8 mouse cellular contexts compared by ENCODE assay signal in the genomic region with DNA sequence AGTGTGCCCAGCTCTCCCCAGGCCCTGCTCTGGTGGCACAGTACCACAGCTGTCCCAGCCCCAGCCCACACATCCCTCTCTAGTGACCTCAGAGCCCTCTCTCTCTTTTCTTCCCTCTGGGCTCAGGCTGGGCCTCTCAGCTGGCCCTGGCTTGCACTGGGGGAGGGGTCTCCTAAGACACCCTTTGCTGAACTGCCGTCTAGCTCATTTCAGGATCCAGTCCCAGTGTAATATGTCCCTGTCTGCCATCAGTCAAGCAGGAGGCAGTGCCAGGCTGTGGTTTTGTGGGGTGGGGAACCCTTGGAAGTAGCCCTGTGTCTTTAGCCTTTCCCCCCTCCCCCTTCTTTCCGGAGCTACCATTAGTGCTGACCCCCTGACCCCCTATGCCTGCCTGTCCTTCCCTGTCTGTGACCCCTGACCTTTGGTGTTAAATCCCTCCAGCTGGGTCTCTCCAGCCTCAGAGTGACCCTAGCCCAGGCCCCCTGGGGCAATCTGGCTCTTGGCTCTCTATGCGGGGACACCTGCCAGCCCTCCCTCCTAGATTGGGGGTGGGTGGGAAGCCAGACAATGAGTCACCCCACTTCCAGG. TPM values are rescaled to one million over a fixed set of nuclear protein-coding genes. Genes with fewer than 3 reads are reported as not detected.
A peak's percentile ranks its signal among the peaks of the same experiment; 100 is the strongest.
DNase-seq lines count a peak whose midpoint lies in the region; ATAC-seq lines count a peak whose summit lies in the region.

No protein-coding gene starts in this region.

- no peaks in the 10 kb centered on the region for H3K27me3 ChIP-seq in kidney, embryonic 14.5 days (ENCODE audit: control insufficient read depth, insufficient read depth, low read length)
- no peaks in the 10 kb centered on the region for H3K27me3 ChIP-seq in embryonic facial prominence, embryonic 14.5 days (replicated peaks; ENCODE audit: control insufficient read depth, insufficient read depth, low read length)
- H3K27me3 ChIP-seq in neural tube, embryonic 14.5 days (ENCODE audit: control insufficient read depth, insufficient read depth, low read length), result no peaks in the 10 kb centered on the region

- H3K4me2 ChIP-seq in kidney, embryonic 14.5 days (replicated peaks; ENCODE audit: low read depth, low read length), result peak overlapping the region; percentile 95
- H3K4me2 ChIP-seq in embryonic facial prominence, embryonic 14.5 days (ENCODE audit: low read depth, low read length), result peak overlapping the region; percentile 96
- peak overlapping the region; percentile 92 for H3K4me2 ChIP-seq in neural tube, embryonic 14.5 days (ENCODE audit: low read depth, low read length)

- peaks cover 3% of the 10 kb centered on the region; the same call in 1 of the 2 replicates for H3K36me3 ChIP-seq in kidney, embryonic 14.5 days (ENCODE audit: control insufficient read depth, insufficient read depth, low read length)
- peaks cover 6% of the 10 kb centered on the region; the same call in 1 of the 2 replicates for H3K36me3 ChIP-seq in embryonic facial prominence, embryonic 14.5 days (ENCODE audit: control insufficient read depth, insufficient read depth, low read length)
- H3K36me3 ChIP-seq in neural tube, embryonic 14.5 days (ENCODE audit: control insufficient read depth, insufficient read depth, low read length), result no peaks in the 10 kb centered on the region

- ATAC-seq in kidney, embryonic 14.5 days (ENCODE audit: low FRiP score, low TSS enrichment), result peak; percentile 18; the same call in 1 of the 2 replicates
- no peak for ATAC-seq in embryonic facial prominence, embryonic 14.5 days (ENCODE audit: low read depth)
- ATAC-seq in neural tube, embryonic 14.5 days (ENCODE audit: low read depth), result 0 out of 2 replicates have a peak, but pooled peaks have one; percentile 11

- WGBS in kidney, embryonic 14.5 days, result 7% methylated on average over 3 of the region's 3 CpGs
- 15% methylated on average over 3 of the region's 3 CpGs for WGBS in embryonic facial prominence, embryonic 14.5 days
- WGBS in neural tube, embryonic 14.5 days, result 6% methylated on average over 3 of the region's 3 CpGs

- no peaks in the 10 kb centered on the region for H3K9me3 ChIP-seq in kidney, embryonic 14.5 days (ENCODE audit: control insufficient read depth, low read length)
- no peaks in the 10 kb centered on the region for H3K9me3 ChIP-seq in embryonic facial prominence, embryonic 14.5 days (ENCODE audit: control insufficient read depth, low read length)
- no peaks in the 10 kb centered on the region for H3K9me3 ChIP-seq in neural tube, embryonic 14.5 days (ENCODE audit: control insufficient read depth, low read length)

- H3K4me3 ChIP-seq in kidney, embryonic 14.5 days (ENCODE audit: low read length), result peak overlapping the region; percentile 88
- peak overlapping the region; percentile 73 for H3K4me3 ChIP-seq in embryonic facial prominence, embryonic 14.5 days (ENCODE audit: low read depth, low read length)
- H3K4me3 ChIP-seq in neural tube, embryonic 14.5 days (ENCODE audit: low read depth, low read length), result peak overlapping the region; percentile 78

- peak overlapping the region; percentile 94 for H3K27ac ChIP-seq in kidney, embryonic 14.5 days (ENCODE audit: low read depth, low read length)
- H3K27ac ChIP-seq in embryonic facial prominence, embryonic 14.5 days (replicated peaks; ENCODE audit: low read depth, low read length), result peak overlapping the region; percentile 95
- H3K27ac ChIP-seq in neural tube, embryonic 14.5 days (ENCODE audit: low read depth, low read length), result peak overlapping the region; percentile 94

- H3K4me1 ChIP-seq in kidney, embryonic 14.5 days (ENCODE audit: control insufficient read depth, insufficient read depth, low read length), result peaks cover 57% of the 10 kb centered on the region
- peaks cover 57% of the 10 kb centered on the region for H3K4me1 ChIP-seq in embryonic facial prominence, embryonic 14.5 days (ENCODE audit: control insufficient read depth, insufficient read depth, low read length)
- peaks cover 52% of the 10 kb centered on the region for H3K4me1 ChIP-seq in neural tube, embryonic 14.5 days (ENCODE audit: control insufficient read depth, insufficient read depth, low read length)

- peak overlapping the region; percentile 96 for H3K9ac ChIP-seq in kidney, embryonic 14.5 days (ENCODE audit: low read depth, low read length)
- peak overlapping the region; percentile 90 for H3K9ac ChIP-seq in embryonic facial prominence, embryonic 14.5 days (ENCODE audit: low read depth, low read length)
- peak overlapping the region; percentile 96 for H3K9ac ChIP-seq in neural tube, embryonic 14.5 days (replicated peaks; ENCODE audit: low read depth, low read length)

- DNase-seq in kidney, postnatal 14 days, result no peak
- peak; percentile 59 for DNase-seq in embryonic facial prominence, embryonic 14.5 days (ENCODE audit: low spot score)
- DNase-seq in kidney, postnatal 4 days, result peak; percentile 33 to 53
- no peak for DNase-seq in thymus, postnatal 0 days (ENCODE audit: low spot score)
- DNase-seq in adrenal gland, postnatal 36 days, result no peak
- no peak for DNase-seq in thymus, postnatal 25 days

RNA-seq across cellular contexts. Expression of a gene that starts 1.7 kb away (rescaled TPM):
- 42.4 and 47.3 TPM in 2 replicates for polyA plus RNA-seq in kidney, embryonic 14.5 days (2014; fragmentation: Nextera tagmentation; extraction: Ambion mirVana)
- polyA plus RNA-seq in embryonic facial prominence, embryonic 14.5 days (2014; fragmentation: Nextera tagmentation; extraction: Ambion mirVana), result 34.7 and 36.3 TPM in 2 replicates
- polyA plus RNA-seq in neural tube, embryonic 14.5 days (2014; fragmentation: Nextera tagmentation; extraction: Ambion mirVana), result 13.2 and 20.3 TPM in 2 replicates
- polyA plus RNA-seq in thymus, postnatal 0 days (2015; fragmentation: Nextera tagmentation; extraction: Ambion mirVana), result 3.6 and 5.3 TPM in 2 replicates
- 10 to 100 TPM; 19.9 to 20.1 TPM for total RNA-seq in adrenal gland, postnatal 36 days (2021)

RNA-seq across cellular contexts. Expression of a gene that starts 28.6 kb away (rescaled TPM):
- polyA plus RNA-seq in kidney, embryonic 14.5 days (2014; fragmentation: Nextera tagmentation; extraction: Ambion mirVana), result 102 and 116 TPM in 2 replicates
- polyA plus RNA-seq in embryonic facial prominence, embryonic 14.5 days (2014; fragmentation: Nextera tagmentation; extraction: Ambion mirVana), result 90.8 and 90.9 TPM in 2 replicates
- 179 and 194 TPM in 2 replicates for polyA plus RNA-seq in neural tube, embryonic 14.5 days (2014; fragmentation: Nextera tagmentation; extraction: Ambion mirVana)
- polyA plus RNA-seq in thymus, postnatal 0 days (2015; fragmentation: Nextera tagmentation; extraction: Ambion mirVana), result 147 and 155 TPM in 2 replicates
- total RNA-seq in adrenal gland, postnatal 36 days (2021), result 100 to 1,000 TPM in 1 of 2 experiments, 10 to 100 TPM in 1; 95.3 to 109 TPM

RNA-seq across cellular contexts. Expression of a gene that starts 36.6 kb away (rescaled TPM):
- polyA plus RNA-seq in kidney, embryonic 14.5 days (2014; fragmentation: Nextera tagmentation; extraction: Ambion mirVana), result 24.5 and 25.7 TPM in 2 replicates
- polyA plus RNA-seq in embryonic facial prominence, embryonic 14.5 days (2014; fragmentation: Nextera tagmentation; extraction: Ambion mirVana), result 16.6 and 17.2 TPM in 2 replicates
- polyA plus RNA-seq in neural tube, embryonic 14.5 days (2014; fragmentation: Nextera tagmentation; extraction: Ambion mirVana), result 7.2 and 7.8 TPM in 2 replicates
- 16.5 and 19.7 TPM in 2 replicates for polyA plus RNA-seq in thymus, postnatal 0 days (2015; fragmentation: Nextera tagmentation; extraction: Ambion mirVana)
- total RNA-seq in adrenal gland, postnatal 36 days (2021), result 1 to 10 TPM; 3.2 to 7.9 TPM

RNA-seq across cellular contexts. Expression of a gene that starts 43.5 kb away (rescaled TPM):
- 14.4 and 16.1 TPM in 2 replicates for polyA plus RNA-seq in kidney, embryonic 14.5 days (2014; fragmentation: Nextera tagmentation; extraction: Ambion mirVana)
- 31.3 and 32.4 TPM in 2 replicates for polyA plus RNA-seq in embryonic facial prominence, embryonic 14.5 days (2014; fragmentation: Nextera tagmentation; extraction: Ambion mirVana)
- polyA plus RNA-seq in neural tube, embryonic 14.5 days (2014; fragmentation: Nextera tagmentation; extraction: Ambion mirVana), result 4.4 and 6.3 TPM in 2 replicates
- polyA plus RNA-seq in thymus, postnatal 0 days (2015; fragmentation: Nextera tagmentation; extraction: Ambion mirVana), result 2.0 and 2.4 TPM in 2 replicates
- 10 to 100 TPM in 1 of 2 experiments, 1 to 10 TPM in 1; 8.9 to 15.1 TPM for total RNA-seq in adrenal gland, postnatal 36 days (2021)

RNA-seq across cellular contexts. Expression of a gene that starts 43.6 kb away (rescaled TPM):
- polyA plus RNA-seq in kidney, embryonic 14.5 days (2014; fragmentation: Nextera tagmentation; extraction: Ambion mirVana), result 46.3 and 68.8 TPM in 2 replicates
- 57.6 and 57.7 TPM in 2 replicates for polyA plus RNA-seq in embryonic facial prominence, embryonic 14.5 days (2014; fragmentation: Nextera tagmentation; extraction: Ambion mirVana)
- polyA plus RNA-seq in neural tube, embryonic 14.5 days (2014; fragmentation: Nextera tagmentation; extraction: Ambion mirVana), result 55.0 and 61.9 TPM in 2 replicates
- polyA plus RNA-seq in thymus, postnatal 0 days (2015; fragmentation: Nextera tagmentation; extraction: Ambion mirVana), result 47.3 and 48.7 TPM in 2 replicates
- 100 to 1,000 TPM; 118 to 143 TPM for total RNA-seq in adrenal gland, postnatal 36 days (2021)

Comparison
In these comparisons a context has a peak if more than half of its experiments do, and no peak if none do; other contexts are left out.
1. DNase-seq: peak in embryonic facial prominence, embryonic 14.5 days (single experiment) and kidney, postnatal 4 days (2 of 2); none in kidney, postnatal 14 days (single experiment), thymus, postnatal 0 days (single experiment), adrenal gland, postnatal 36 days (0 of 2) and thymus, postnatal 25 days (single experiment).
2. Peak in every context shown above with its lines, with median percentiles within 50 percentile points of each other: H3K27ac ChIP-seq, H3K4me2 ChIP-seq, H3K4me3 ChIP-seq and H3K9ac ChIP-seq.